Mouse (Mus musculus): ENCODE data around the gene Nupr1l.

GRCm38 (mm10) chr5:129919320-129919719 is 11.0 kb downstream of the Nupr1l start:
- TF ChIP-seq CTCF (IDR thresholded peaks at IDR 0.05; ENCODE audit: insufficient read depth, low read length) (no peak), POLR2A (IDR thresholded peaks at IDR 0.05; ENCODE audit: borderline replicate concordance, extremely low read depth, low read depth, low read length) (no peak)
